Mouse (Mus musculus) olfactory bulb, adult 2 months (tissue): ENCODE measurements around the gene Upk3b.

Experiments
- CTCF ChIP-seq: fragments of 200-500 bp; IDR thresholded peaks from 2 replicates; pipeline ENCODE4 v1.5.1; 2012; ENCODE audit warnings: low read depth, mild to moderate bottlenecking, low read length, moderate library complexity; ENCODE audit not compliant: insufficient read depth
- POLR2A ChIP-seq: fragments of 200-500 bp; IDR thresholded peaks from 2 replicates; pipeline ENCODE4 v1.6.1; 2012; ENCODE audit warnings: mild to moderate bottlenecking, low read depth, low read length, moderate library complexity; ENCODE audit not compliant: insufficient read depth

GRCm38 (mm10) chr5:136018726-136019125 lies 19.6 kb upstream of the Upk3b start:
- TF ChIP-seq CTCF (no peak), POLR2A (no peak)
